Mouse (Mus musculus) E14TG2a.4 (cell line): ENCODE measurements around the gene Nxpe4.

Experiments
- H3K27me3 ChIP-seq: 2 replicates; pipeline ENCODE4 v1.6.1; 2014; ENCODE audit warnings: low read length, control low read depth; ENCODE audit not compliant: insufficient read depth
- H3K36me3 ChIP-seq: 2 replicates; pipeline ENCODE4 v1.6.1; 2014; ENCODE audit warnings: low read length, control low read depth; ENCODE audit not compliant: insufficient read depth
- H3K4me1 ChIP-seq: replicated peaks from 2 replicates; pipeline ENCODE4 v1.6.1; 2014; ENCODE audit warnings: low read depth, low read length, control low read depth
- H3K4me3 ChIP-seq: replicated peaks from 2 replicates; pipeline ENCODE4 v1.5.1; 2014; ENCODE audit warnings: mild to moderate bottlenecking, low read length
- H3K9me3 ChIP-seq: 2 replicates; pipeline ENCODE4 v1.6.1; 2014; ENCODE audit warnings: low read length, control low read depth
- CTCF ChIP-seq: conservative IDR thresholded peaks from 2 replicates; pipeline ENCODE4 v1.5.1; 2014; ENCODE audit warnings: low read length
- NANOG ChIP-seq: IDR thresholded peaks from 2 replicates; pipeline ENCODE4 v1.6.1; 2014; ENCODE audit warnings: borderline replicate concordance, low read length, mixed read lengths
- POU5F1 ChIP-seq: IDR thresholded peaks from 2 replicates; pipeline ENCODE4 v1.6.1; 2014; ENCODE audit warnings: low read length, borderline replicate concordance

The Nxpe4 gene

GRCm38 (mm10) chr9:48326338-48326737 is 164.5 kb downstream of the Nxpe4 start:
- Histone ChIP-seq H3K4me1 (no peaks in the 10 kb centered on the region), H3K9me3 (no peaks in the 10 kb centered on the region), H3K4me3 (no peak overlapping the region), H3K27me3 (no peaks in the 10 kb centered on the region), H3K36me3 (no peaks in the 10 kb centered on the region)
- TF ChIP-seq POU5F1 = no peak
- no peak for TF ChIP-seq NANOG
- no peak for TF ChIP-seq CTCF

- Histone ChIP-seq H3K4me3 (no peak overlapping the region), H3K27me3 (no peaks in the 10 kb centered on the region), H3K4me1 (no peaks in the 10 kb centered on the region), H3K36me3 (no peaks in the 10 kb centered on the region), H3K9me3 (no peaks in the 10 kb centered on the region)
- TF ChIP-seq NANOG (no peak), POU5F1 (no peak), CTCF (no peak)
Measured at GRCm38 (mm10) chr9:48329597-48329996, 167.8 kb downstream of the Nxpe4 start.

- Histone ChIP-seq H3K4me1 (no peaks in the 10 kb centered on the region), H3K9me3 (no peaks in the 10 kb centered on the region)
- TF ChIP-seq NANOG (no peak), CTCF (no peak), POU5F1 (no peak)
Measured at GRCm38 (mm10) chr9:48338783-48339455, 177.1 kb downstream of the Nxpe4 start.

GRCm38 (mm10) chr9:48339563-48339962 is 177.7 kb downstream of the Nxpe4 start:
- TF ChIP-seq POU5F1 = no peak
- TF ChIP-seq CTCF = no peak
- TF ChIP-seq NANOG = no peak
- Histone ChIP-seq H3K4me3 (no peak overlapping the region), H3K27me3 (no peaks in the 10 kb centered on the region), H3K36me3 (no peaks in the 10 kb centered on the region), H3K4me1 (no peaks in the 10 kb centered on the region), H3K9me3 (no peaks in the 10 kb centered on the region)

More at GRCm38 (mm10) chr9:48338783-48339455, 177.1 kb downstream of the Nxpe4 start:
- no peaks in the 10 kb centered on the region for H3K36me3 ChIP-seq
- no peaks in the 10 kb centered on the region for H3K27me3 ChIP-seq
- H3K4me3 ChIP-seq = no peak overlapping the region

GRCm38 (mm10) chr9:48340708-48341380 is 179.0 kb downstream of the Nxpe4 start:
- Histone ChIP-seq H3K4me1 (no peaks in the 10 kb centered on the region), H3K9me3 (no peaks in the 10 kb centered on the region), H3K4me3 (no peak overlapping the region), H3K36me3 (no peaks in the 10 kb centered on the region), H3K27me3 (no peaks in the 10 kb centered on the region)
- no peak for TF ChIP-seq CTCF
- TF ChIP-seq NANOG = no peak
- TF ChIP-seq POU5F1 = no peak

- TF ChIP-seq NANOG (no peak), POU5F1 (no peak), CTCF (no peak)
Measured at GRCm38 (mm10) chr9:48345456-48345855, 183.6 kb downstream of the Nxpe4 start.

GRCm38 (mm10) chr9:48345866-48346265 is 184.0 kb downstream of the Nxpe4 start:
- Histone ChIP-seq H3K4me1 (no peaks in the 10 kb centered on the region), H3K4me3 (no peak overlapping the region), H3K9me3 (no peaks in the 10 kb centered on the region), H3K36me3 (no peaks in the 10 kb centered on the region), H3K27me3 (no peaks in the 10 kb centered on the region)
- no peak for TF ChIP-seq NANOG
- TF ChIP-seq POU5F1 = no peak
- TF ChIP-seq CTCF = no peak

More at GRCm38 (mm10) chr9:48345456-48345855, 183.6 kb downstream of the Nxpe4 start:
- Histone ChIP-seq H3K36me3 (no peaks in the 10 kb centered on the region), H3K27me3 (no peaks in the 10 kb centered on the region), H3K4me1 (no peaks in the 10 kb centered on the region), H3K4me3 (no peak overlapping the region), H3K9me3 (no peaks in the 10 kb centered on the region)

- Histone ChIP-seq H3K4me3 (no peak within 1 kb of the TSS), H3K36me3 (no peaks in the 10 kb centered on the region), H3K9me3 (peaks cover 8% of the 10 kb centered on the region), H3K27me3 (no peaks in the 10 kb centered on the region), H3K4me1 (peaks cover 10% of the 10 kb centered on the region)
- no peak for TF ChIP-seq POU5F1
- TF ChIP-seq CTCF = no peak
- TF ChIP-seq NANOG = no peak
Measured at GRCm38 (mm10) chr9:48353148-48353698, 191.4 kb downstream of the Nxpe4 start, which contains the start of gene Nxpe2. Gene Nxpe2, minus strand, starts transcription at chr9:48353454.
